Mouse (Mus musculus): ENCODE data around the gene Cdr2l. TPM values are rescaled to one million over a fixed set of nuclear protein-coding genes. Genes with fewer than 3 reads are reported as not detected.

Cdr2l gene
- polyA plus RNA-seq, 1 experiment from 2014 or later = 1.3 TPM

DNA sequence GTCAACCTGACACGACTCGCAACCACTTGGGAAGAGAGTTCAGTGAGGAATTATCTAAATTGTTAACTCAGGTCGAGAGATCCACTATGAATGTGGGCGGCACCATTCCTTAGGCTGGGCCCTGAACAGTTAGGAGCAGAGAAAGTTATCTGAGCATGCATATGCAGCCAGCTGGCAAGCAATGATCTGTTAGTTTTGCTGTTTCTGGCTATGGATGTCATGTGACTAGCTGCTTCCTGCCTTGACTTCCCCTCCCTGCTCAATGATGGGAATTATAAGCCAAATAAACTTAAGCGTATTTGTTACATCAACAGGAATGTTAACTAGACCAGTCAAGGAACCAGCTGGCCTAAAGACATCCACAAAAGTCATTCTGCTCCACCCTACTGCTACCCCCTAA lies 28.3 kb upstream of the Cdr2l start:
- TF ChIP-seq CTCF (IDR thresholded peaks at IDR 0.05; ENCODE audit: low read depth) = no peak
- no peak for TF ChIP-seq EP300 (IDR thresholded peaks at IDR 0.05; ENCODE audit: low read depth)
- H3K27me3 ChIP-seq (ENCODE audit: insufficient read depth, low read length) = 0 out of 2 replicates have a peak, but pooled peaks cover 3% of the 10 kb centered on the region
- no peak for ATAC-seq
- no peak for DNase-seq
- WGBS (ENCODE audit: insufficient replicate concordance) = 72% methylated on average over 5 of the region's 5 CpGs
- H3K9ac ChIP-seq (replicated peaks) = no peak overlapping the region
- no peaks in the 10 kb centered on the region for H3K9me3 ChIP-seq (ENCODE audit: low read length)
- H3K27ac ChIP-seq (ENCODE audit: low read depth) = no peak overlapping the region
- H3K4me3 ChIP-seq (ENCODE audit: low read depth, low read length) = no peak overlapping the region
- no peak overlapping the region for H3K4me2 ChIP-seq (ENCODE audit: low read depth, low read length)
- H3K36me3 ChIP-seq (replicated peaks; ENCODE audit: insufficient read depth, low read length) = no peaks in the 10 kb centered on the region
- no peaks in the 10 kb centered on the region for H3K4me1 ChIP-seq (ENCODE audit: insufficient read depth)

DNA sequence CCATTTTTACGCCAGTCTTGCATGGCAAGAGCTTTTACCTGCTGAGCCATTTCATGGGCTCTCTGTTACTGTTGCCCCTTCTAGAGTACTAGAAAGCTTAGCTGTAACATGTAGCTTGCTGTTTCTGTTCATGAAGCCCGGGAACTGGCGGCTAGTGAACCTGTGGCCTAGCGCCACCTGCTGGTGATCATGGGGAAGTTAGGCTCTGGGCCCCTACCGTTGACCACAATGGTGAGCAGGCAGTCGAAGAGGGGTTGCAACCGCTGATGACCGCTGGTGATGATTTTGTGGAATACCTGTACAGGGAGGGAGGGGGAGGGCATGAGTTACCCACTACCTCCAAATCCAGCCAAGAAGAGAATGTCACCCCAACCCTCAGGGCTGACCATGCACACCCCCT lies 27.5 kb upstream of the Cdr2l start:
- DNase-seq (peak; percentile 82), ATAC-seq (peak; percentile 51; the same call in 1 of the 2 replicates)
- H3K9ac ChIP-seq (replicated peaks) = no peak overlapping the region
- 0 out of 2 replicates have a peak, but pooled peaks cover 3% of the 10 kb centered on the region for H3K27me3 ChIP-seq (ENCODE audit: insufficient read depth, low read length)
- WGBS (ENCODE audit: insufficient replicate concordance) = 6% methylated on average over 8 of the region's 8 CpGs
- H3K27ac ChIP-seq (ENCODE audit: low read depth) = no peak overlapping the region
- no peaks in the 10 kb centered on the region for H3K4me1 ChIP-seq (ENCODE audit: insufficient read depth)
- H3K4me2 ChIP-seq (ENCODE audit: low read depth, low read length) = no peak overlapping the region
- no peaks in the 10 kb centered on the region for H3K36me3 ChIP-seq (replicated peaks; ENCODE audit: insufficient read depth, low read length)
- TF ChIP-seq EP300 (IDR thresholded peaks at IDR 0.05; ENCODE audit: low read depth) = no peak
- peak; percentile 98 for TF ChIP-seq CTCF (IDR thresholded peaks at IDR 0.05; ENCODE audit: low read depth)
- H3K4me3 ChIP-seq (ENCODE audit: low read depth, low read length) = no peak overlapping the region
- no peaks in the 10 kb centered on the region for H3K9me3 ChIP-seq (ENCODE audit: low read length)

DNA sequence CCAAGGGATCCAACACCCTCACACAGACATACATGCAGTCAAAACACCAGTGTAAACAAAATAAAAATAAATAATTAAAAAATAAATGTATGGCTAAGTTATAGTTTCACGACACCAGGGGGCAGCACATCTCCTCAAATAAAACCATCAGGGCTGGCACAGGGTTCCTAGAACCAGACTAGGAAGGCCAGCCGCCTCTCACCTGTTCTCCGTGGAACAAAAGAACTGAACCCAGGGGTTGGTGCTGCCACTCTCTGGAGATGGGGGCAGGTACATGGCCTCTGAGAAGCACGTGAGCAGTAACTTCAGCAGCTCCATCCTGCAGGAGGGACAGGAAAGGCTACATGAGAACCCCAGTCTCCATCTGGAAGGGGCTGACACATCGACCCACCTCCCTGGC lies 23.2 kb upstream of the Cdr2l start:
- Histone ChIP-seq H3K4me3 (ENCODE audit: low read depth, low read length) (no peak overlapping the region), H3K27me3 (ENCODE audit: insufficient read depth, low read length) (0 out of 2 replicates have a peak, but pooled peaks cover 3% of the 10 kb centered on the region), H3K36me3 (replicated peaks; ENCODE audit: insufficient read depth, low read length) (no peaks in the 10 kb centered on the region), H3K9ac (replicated peaks) (no peak overlapping the region), H3K27ac (ENCODE audit: low read depth) (no peak overlapping the region), H3K9me3 (ENCODE audit: low read length) (no peaks in the 10 kb centered on the region), H3K4me2 (ENCODE audit: low read depth, low read length) (no peak overlapping the region), H3K4me1 (ENCODE audit: insufficient read depth) (no peaks in the 10 kb centered on the region)
- DNase-seq (peak; percentile 75), ATAC-seq (peak; percentile 38; the same call in 1 of the 2 replicates)
- TF ChIP-seq CTCF (IDR thresholded peaks at IDR 0.05; ENCODE audit: low read depth) = peak; percentile 63
- TF ChIP-seq EP300 (IDR thresholded peaks at IDR 0.05; ENCODE audit: low read depth) = no peak
- 15% methylated on average over 5 of the region's 5 CpGs for WGBS (ENCODE audit: insufficient replicate concordance)

DNA sequence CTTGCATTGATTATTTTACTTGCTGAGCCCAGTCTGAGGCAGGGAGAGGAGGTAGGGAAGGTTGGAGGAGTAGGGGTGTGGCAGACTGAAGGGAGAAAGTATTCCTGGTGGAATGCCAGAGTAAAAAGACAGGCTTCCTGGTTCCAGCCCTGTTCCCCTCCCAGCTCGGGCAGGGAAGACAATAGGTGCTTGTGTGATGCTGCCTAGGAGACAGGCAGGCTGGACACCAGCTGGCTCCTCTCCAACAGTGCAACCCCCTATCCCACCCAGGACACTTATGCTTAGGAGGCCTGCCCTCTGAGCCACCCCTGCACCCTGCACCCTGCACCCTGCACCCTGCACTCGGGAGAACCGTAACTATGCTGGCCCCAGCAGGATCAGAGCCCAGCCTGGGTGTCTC lies 22.4 kb upstream of the Cdr2l start:
- no peak for ATAC-seq
- Histone ChIP-seq H3K4me2 (ENCODE audit: low read depth, low read length) (no peak overlapping the region), H3K9me3 (ENCODE audit: low read length) (no peaks in the 10 kb centered on the region), H3K4me3 (ENCODE audit: low read depth, low read length) (no peak overlapping the region), H3K36me3 (replicated peaks; ENCODE audit: insufficient read depth, low read length) (no peaks in the 10 kb centered on the region), H3K27me3 (ENCODE audit: insufficient read depth, low read length) (0 out of 2 replicates have a peak, but pooled peaks cover 3% of the 10 kb centered on the region), H3K9ac (replicated peaks) (no peak overlapping the region), H3K27ac (ENCODE audit: low read depth) (no peak overlapping the region), H3K4me1 (ENCODE audit: insufficient read depth) (no peaks in the 10 kb centered on the region)
- 50% methylated on average over 3 of the region's 3 CpGs for WGBS (ENCODE audit: insufficient replicate concordance)
- DNase-seq = no peak
- TF ChIP-seq EP300 (IDR thresholded peaks at IDR 0.05; ENCODE audit: low read depth) (no peak), CTCF (IDR thresholded peaks at IDR 0.05; ENCODE audit: low read depth) (no peak)

DNA sequence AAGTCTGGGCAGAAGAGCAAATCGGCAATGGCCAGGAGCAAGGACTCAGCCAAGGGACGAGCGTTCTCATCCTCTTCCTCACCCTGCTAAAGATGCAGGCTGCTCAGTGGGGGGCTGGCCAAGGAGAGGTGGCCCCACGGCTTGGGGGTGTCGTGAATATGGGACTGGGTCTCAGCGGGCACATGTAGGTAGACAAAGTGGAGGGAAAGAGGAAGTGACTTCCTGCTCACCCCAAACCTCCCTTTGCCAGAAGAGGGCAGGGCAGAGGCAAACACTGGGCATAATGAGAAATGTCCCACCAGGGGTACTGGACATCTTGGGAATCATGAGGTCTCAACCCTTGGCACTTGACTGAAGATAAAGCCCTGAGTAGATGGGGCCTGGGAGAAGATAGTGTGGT lies 22.0 kb upstream of the Cdr2l start:
- ATAC-seq = no peak

DNA sequence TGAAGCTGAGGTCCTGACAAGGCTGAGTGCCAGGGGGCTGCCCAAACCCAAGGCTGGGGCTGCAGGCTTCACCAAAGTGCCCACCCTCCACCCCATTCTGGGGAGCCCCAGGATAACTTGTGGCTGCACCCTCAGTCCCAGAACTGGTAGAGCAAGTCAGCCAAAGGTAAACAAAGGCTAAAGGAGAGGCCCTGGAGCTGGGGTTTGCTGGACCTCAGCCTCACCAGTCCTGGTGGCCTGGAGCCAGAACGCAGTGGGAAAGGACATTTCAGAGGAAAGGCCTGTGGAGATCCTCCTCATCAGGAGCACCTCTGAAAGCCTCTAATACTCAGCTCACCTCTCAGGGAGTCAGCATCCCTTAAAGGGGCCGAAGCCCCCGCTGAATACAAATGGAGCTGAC lies 17.6 kb upstream of the Cdr2l start:
- ATAC-seq (no peak), DNase-seq (no peak)
- Histone ChIP-seq H3K9ac (replicated peaks) (no peak overlapping the region), H3K27me3 (ENCODE audit: insufficient read depth, low read length) (peaks cover 28% of the 10 kb centered on the region), H3K9me3 (ENCODE audit: low read length) (no peaks in the 10 kb centered on the region), H3K36me3 (replicated peaks; ENCODE audit: insufficient read depth, low read length) (no peaks in the 10 kb centered on the region), H3K4me1 (ENCODE audit: insufficient read depth) (peaks cover 9% of the 10 kb centered on the region), H3K4me3 (ENCODE audit: low read depth, low read length) (no peak overlapping the region), H3K4me2 (ENCODE audit: low read depth, low read length) (no peak overlapping the region), H3K27ac (ENCODE audit: low read depth) (no peak overlapping the region)
- 73% methylated on average over 3 of the region's 3 CpGs for WGBS (ENCODE audit: insufficient replicate concordance)
- TF ChIP-seq EP300 (IDR thresholded peaks at IDR 0.05; ENCODE audit: low read depth) (no peak), CTCF (IDR thresholded peaks at IDR 0.05; ENCODE audit: low read depth) (no peak)

More for the DNA sequence above, 22.0 kb upstream of the Cdr2l start:
- Histone ChIP-seq H3K36me3 (replicated peaks; ENCODE audit: insufficient read depth, low read length) (no peaks in the 10 kb centered on the region), H3K9me3 (ENCODE audit: low read length) (no peaks in the 10 kb centered on the region), H3K27me3 (ENCODE audit: insufficient read depth, low read length) (0 out of 2 replicates have a peak, but pooled peaks cover 3% of the 10 kb centered on the region), H3K9ac (replicated peaks) (no peak overlapping the region), H3K27ac (ENCODE audit: low read depth) (no peak overlapping the region), H3K4me2 (ENCODE audit: low read depth, low read length) (no peak overlapping the region), H3K4me1 (ENCODE audit: insufficient read depth) (no peaks in the 10 kb centered on the region), H3K4me3 (ENCODE audit: low read depth, low read length) (no peak overlapping the region)
- whole genome bisulfite sequencing (ENCODE audit: insufficient replicate concordance) = 47% methylated on average over 6 of the region's 6 CpGs
- DNase-seq = no peak
- TF ChIP-seq CTCF (IDR thresholded peaks at IDR 0.05; ENCODE audit: low read depth) (peak; percentile 45; the same call in 1 of the 2 replicates), EP300 (IDR thresholded peaks at IDR 0.05; ENCODE audit: low read depth) (no peak)
